Mouse (Mus musculus): Measurements from ENCODE around the gene Gm10382. TPM values are rescaled to one million over a fixed set of nuclear protein-coding genes. Genes with fewer than 3 reads are reported as not detected.
"Not testable (repeated sequence)": the region's sequence is repeated elsewhere in the genome, so short reads cannot be mapped to it uniquely, and the experiment has no call there.

The Gm10382 gene
- total RNA-seq, 2 experiments from 2014 or later: 0.56 TPM; not detected in 1

- no peak for ATAC-seq (replicated peaks; ENCODE audit: low FRiP score, low TSS enrichment, poor library complexity, severe bottlenecking)
Observed at GRCm38 (mm10) chr5:125368156-125368555, 21.0 kb upstream of the Gm10382 start.

- ATAC-seq (replicated peaks; ENCODE audit: low FRiP score, low TSS enrichment, poor library complexity, severe bottlenecking): peak; percentile 86
Observed at GRCm38 (mm10) chr5:125368568-125368967, 20.6 kb upstream of the Gm10382 start.

GRCm38 (mm10) chr5:125370950-125371693 lies 18.0 kb upstream of the Gm10382 start:
- no peak for ATAC-seq (replicated peaks; ENCODE audit: low FRiP score, low TSS enrichment, poor library complexity, severe bottlenecking)

- no peak for ATAC-seq (replicated peaks; ENCODE audit: low FRiP score, low TSS enrichment, poor library complexity, severe bottlenecking)
Observed at GRCm38 (mm10) chr5:125372027-125372426, 17.1 kb upstream of the Gm10382 start.

- no peak for ATAC-seq (replicated peaks; ENCODE audit: low FRiP score, low TSS enrichment, poor library complexity, severe bottlenecking)
Observed at GRCm38 (mm10) chr5:125375871-125376270, 13.3 kb upstream of the Gm10382 start.

GRCm38 (mm10) chr5:125377214-125377613 lies 11.9 kb upstream of the Gm10382 start:
- no peak for ATAC-seq (replicated peaks; ENCODE audit: low FRiP score, low TSS enrichment, poor library complexity, severe bottlenecking)

- no peak for ATAC-seq (replicated peaks; ENCODE audit: low FRiP score, low TSS enrichment, poor library complexity, severe bottlenecking)
Observed at GRCm38 (mm10) chr5:125378919-125379318, 10.2 kb upstream of the Gm10382 start.

- no peak for ATAC-seq (replicated peaks; ENCODE audit: low FRiP score, low TSS enrichment, poor library complexity, severe bottlenecking)
Observed at GRCm38 (mm10) chr5:125381954-125382672, 7.0 kb upstream of the Gm10382 start.

- peak; percentile 77 for ATAC-seq (replicated peaks; ENCODE audit: low FRiP score, low TSS enrichment, poor library complexity, severe bottlenecking)
Observed at GRCm38 (mm10) chr5:125382673-125383558, 6.2 kb upstream of the Gm10382 start.

- peak; percentile 8; the same call in 1 of the 2 replicates for ATAC-seq (replicated peaks; ENCODE audit: low FRiP score, low TSS enrichment, poor library complexity, severe bottlenecking)
Observed at GRCm38 (mm10) chr5:125383637-125384420, 5.3 kb upstream of the Gm10382 start.

- ATAC-seq (replicated peaks; ENCODE audit: low FRiP score, low TSS enrichment, poor library complexity, severe bottlenecking): no peak
Observed at GRCm38 (mm10) chr5:125384512-125385214, 4.5 kb upstream of the Gm10382 start.

- no peak for ATAC-seq (replicated peaks; ENCODE audit: low FRiP score, low TSS enrichment, poor library complexity, severe bottlenecking)
Observed at GRCm38 (mm10) chr5:125385215-125385940, 3.7 kb upstream of the Gm10382 start.

- ATAC-seq (replicated peaks; ENCODE audit: low FRiP score, low TSS enrichment, poor library complexity, severe bottlenecking): not testable (repeated sequence)
Observed at GRCm38 (mm10) chr5:125387295-125387694, 1.8 kb upstream of the Gm10382 start.

GRCm38 (mm10) chr5:125388358-125389092 lies 597 bp upstream of the Gm10382 start:
- ATAC-seq (replicated peaks; ENCODE audit: low FRiP score, low TSS enrichment, poor library complexity, severe bottlenecking): no peak

- peak; percentile 33 for ATAC-seq (replicated peaks; ENCODE audit: low FRiP score, low TSS enrichment, poor library complexity, severe bottlenecking)
Observed at GRCm38 (mm10) chr5:125389579-125390441, 688 bp downstream of the Gm10382 start, which contains the start of gene Ubc. TSS of gene Ubc (minus strand) at chr5:125390202.

GRCm38 (mm10) chr5:125390906-125391477 lies 1.9 kb downstream of the Gm10382 start:
- no peak for ATAC-seq (replicated peaks; ENCODE audit: low FRiP score, low TSS enrichment, poor library complexity, severe bottlenecking)

Data from megakaryocyte-erythroid progenitor cell, adult 5-6 weeks (primary cell).